Comparison of ENCODE assay signal across 15 mouse cellular contexts in the genomic region with DNA sequence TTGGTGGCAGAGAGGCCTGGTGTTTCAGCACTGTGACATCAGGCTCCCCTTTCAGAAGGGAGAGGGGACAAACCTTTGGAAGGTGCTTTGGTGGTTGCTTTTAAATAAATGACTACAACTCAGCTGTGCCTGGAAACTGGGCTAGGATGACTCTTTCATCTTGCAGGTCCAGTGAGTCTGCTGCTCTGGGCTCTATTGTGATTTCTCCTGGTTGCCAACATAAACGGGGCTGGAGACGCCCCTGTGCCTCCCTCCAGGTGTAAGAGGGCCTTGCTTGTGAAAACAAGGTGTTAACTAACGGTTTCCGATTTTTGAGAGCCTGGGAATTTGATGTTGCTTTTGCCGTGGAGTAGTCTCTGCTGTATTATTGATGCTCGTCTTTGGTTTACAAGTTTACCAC. TPM values are rescaled to one million over a fixed set of nuclear protein-coding genes. Genes with fewer than 3 reads are reported as not detected.
A peak's percentile ranks its signal among the peaks of the same experiment; 100 is the strongest.
DNase-seq lines count a peak whose midpoint lies in the region; ATAC-seq lines count a peak whose summit lies in the region.
"Had no signal": no experiment of that assay in that cellular context is flagged by ENCODE, and none has a peak within 500 bp of the region (broad histone marks: within the 10 kb centered on the region; RNA-seq: fewer than 3 reads in every experiment).

No protein-coding gene starts in this region.

- no peaks in the 10 kb centered on the region for H3K9me3 ChIP-seq in embryonic facial prominence, embryonic 12.5 days
- no peaks in the 10 kb centered on the region for H3K9me3 ChIP-seq in embryonic facial prominence, embryonic 10.5 days
- H3K9me3 ChIP-seq in embryonic facial prominence, embryonic 15.5 days (replicated peaks): no peaks in the 10 kb centered on the region
- no peaks in the 10 kb centered on the region for H3K9me3 ChIP-seq in hindbrain, embryonic 15.5 days
- no peaks in the 10 kb centered on the region for H3K9me3 ChIP-seq in midbrain, embryonic 16.5 days (replicated peaks; ENCODE audit: control insufficient read depth, low read length, poor library complexity, severe bottlenecking)
- H3K9me3 ChIP-seq: megakaryocyte, embryonic 14.5 days had no signal

- no peak for DNase-seq in embryonic facial prominence, embryonic 10.5 days (ENCODE audit: low spot score)
- no peak for DNase-seq in left cerebral cortex, adult 18-20 months (ENCODE audit: low spot score in 2 of 2)
- DNase-seq in gastrocnemius, postnatal 36 days: no peak
- no peak for DNase-seq in cerebellum, postnatal 10 days
- DNase-seq: adrenal gland, postnatal 14 days; heart, adult 18-20 months; heart, postnatal 4 days; lung, adult 18-20 months had no signal

- 0 out of 2 replicates have a peak overlapping the region, but pooled peaks have one; percentile 1 for H3K4me2 ChIP-seq in embryonic facial prominence, embryonic 12.5 days (replicated peaks)
- no peak overlapping the region for H3K4me2 ChIP-seq in embryonic facial prominence, embryonic 15.5 days (replicated peaks)
- H3K4me2 ChIP-seq in hindbrain, embryonic 15.5 days: peak overlapping the region; percentile 48
- peak overlapping the region; percentile 31 for H3K4me2 ChIP-seq in midbrain, embryonic 16.5 days (ENCODE audit: low read length)

- peaks cover 81% of the 10 kb centered on the region for H3K4me1 ChIP-seq in embryonic facial prominence, embryonic 12.5 days
- H3K4me1 ChIP-seq in embryonic facial prominence, embryonic 10.5 days: peaks cover 76% of the 10 kb centered on the region
- H3K4me1 ChIP-seq in embryonic facial prominence, embryonic 15.5 days: peaks cover 70% of the 10 kb centered on the region
- H3K4me1 ChIP-seq in hindbrain, embryonic 15.5 days (replicated peaks): peaks cover 87% of the 10 kb centered on the region
- H3K4me1 ChIP-seq in midbrain, embryonic 16.5 days (ENCODE audit: control insufficient read depth, insufficient read depth, low read length): peaks cover 76% of the 10 kb centered on the region

- no peak overlapping the region for H3K9ac ChIP-seq in embryonic facial prominence, embryonic 12.5 days
- no peak overlapping the region for H3K9ac ChIP-seq in embryonic facial prominence, embryonic 15.5 days
- H3K9ac ChIP-seq in hindbrain, embryonic 15.5 days: peak overlapping the region; percentile 30; the same call in 1 of the 2 replicates
- H3K9ac ChIP-seq in midbrain, embryonic 16.5 days (ENCODE audit: low read depth, low read length): 0 out of 2 replicates have a peak overlapping the region, but pooled peaks have one; percentile 18

- intact Hi-C loops in gastrocnemius, postnatal 36 days (cut with DNase I): no loop called here

- no peak for ATAC-seq in embryonic facial prominence, embryonic 12.5 days (ENCODE audit: insufficient number of reproducible peaks, insufficient read depth, low FRiP score, low TSS enrichment)
- ATAC-seq in embryonic facial prominence, embryonic 15.5 days (ENCODE audit: insufficient number of reproducible peaks, low FRiP score, low TSS enrichment, low read depth): no peak
- no peak for ATAC-seq in hindbrain, embryonic 15.5 days (ENCODE audit: low FRiP score, low read depth)
- no peak for ATAC-seq in midbrain, embryonic 16.5 days

- H3K36me3 ChIP-seq in embryonic facial prominence, embryonic 12.5 days: 0 out of 2 replicates have a peak, but pooled peaks cover under 1% of the 10 kb centered on the region
- H3K36me3 ChIP-seq in embryonic facial prominence, embryonic 10.5 days (replicated peaks): peaks cover 17% of the 10 kb centered on the region
- no peaks in the 10 kb centered on the region for H3K36me3 ChIP-seq in embryonic facial prominence, embryonic 15.5 days
- no peaks in the 10 kb centered on the region for H3K36me3 ChIP-seq in hindbrain, embryonic 15.5 days
- no peaks in the 10 kb centered on the region for H3K36me3 ChIP-seq in midbrain, embryonic 16.5 days (ENCODE audit: control insufficient read depth, insufficient read depth, low read length)

- no peak overlapping the region for H3K4me3 ChIP-seq in embryonic facial prominence, embryonic 12.5 days
- H3K4me3 ChIP-seq in embryonic facial prominence, embryonic 10.5 days: no peak overlapping the region
- no peak overlapping the region for H3K4me3 ChIP-seq in embryonic facial prominence, embryonic 15.5 days (replicated peaks)
- H3K4me3 ChIP-seq in hindbrain, embryonic 15.5 days: 0 out of 2 replicates have a peak overlapping the region, but pooled peaks have one; percentile 4
- H3K4me3 ChIP-seq in midbrain, embryonic 16.5 days (ENCODE audit: low read depth, low read length): no peak overlapping the region
- H3K4me3 ChIP-seq: megakaryocyte, embryonic 14.5 days had no signal

- H3K27ac ChIP-seq in embryonic facial prominence, embryonic 12.5 days: peak overlapping the region; percentile 66
- no peak overlapping the region for H3K27ac ChIP-seq in embryonic facial prominence, embryonic 10.5 days (replicated peaks)
- H3K27ac ChIP-seq in embryonic facial prominence, embryonic 15.5 days (replicated peaks): 0 out of 2 replicates have a peak overlapping the region, but pooled peaks have one; percentile 9
- peak overlapping the region; percentile 56 for H3K27ac ChIP-seq in hindbrain, embryonic 15.5 days (replicated peaks)
- H3K27ac ChIP-seq in midbrain, embryonic 16.5 days (ENCODE audit: low read length): peak overlapping the region; percentile 64
- H3K27ac ChIP-seq: kidney, postnatal 0 days had no signal

- no peaks in the 10 kb centered on the region for H3K27me3 ChIP-seq in embryonic facial prominence, embryonic 12.5 days
- H3K27me3 ChIP-seq in embryonic facial prominence, embryonic 10.5 days (replicated peaks; ENCODE audit: low read depth, poor library complexity, severe bottlenecking): no peaks in the 10 kb centered on the region
- H3K27me3 ChIP-seq in embryonic facial prominence, embryonic 15.5 days: no peaks in the 10 kb centered on the region
- H3K27me3 ChIP-seq in hindbrain, embryonic 15.5 days: no peaks in the 10 kb centered on the region
- no peaks in the 10 kb centered on the region for H3K27me3 ChIP-seq in midbrain, embryonic 16.5 days (ENCODE audit: control insufficient read depth, insufficient read depth, low read depth, low read length)
- H3K27me3 ChIP-seq: megakaryocyte, embryonic 14.5 days had no signal

- WGBS in embryonic facial prominence, embryonic 12.5 days: 31% methylated on average over 6 of the region's 6 CpGs
- 50% methylated on average over 6 of the region's 6 CpGs for WGBS in embryonic facial prominence, embryonic 10.5 days
- WGBS in embryonic facial prominence, embryonic 15.5 days: 31% methylated on average over 6 of the region's 6 CpGs
- 41% methylated on average over 6 of the region's 6 CpGs for WGBS in hindbrain, embryonic 15.5 days
- WGBS in midbrain, embryonic 16.5 days: 37% methylated on average over 6 of the region's 6 CpGs

RNA-seq across cellular contexts. Expression of a gene that starts 18.6 kb away (rescaled TPM):
- 80.5 and 86.3 TPM in 2 replicates for polyA plus RNA-seq in embryonic facial prominence, embryonic 12.5 days (2016; fragmentation: Nextera tagmentation; extraction: Ambion mirVana)
- polyA plus RNA-seq in embryonic facial prominence, embryonic 10.5 days (2016; fragmentation: Nextera tagmentation; extraction: Ambion mirVana): 47.0 and 62.4 TPM in 2 replicates
- 41.7 and 43.0 TPM in 2 replicates for polyA plus RNA-seq in embryonic facial prominence, embryonic 15.5 days (2015; fragmentation: Nextera tagmentation; extraction: Ambion mirVana)
- 93.1 and 116 TPM in 2 replicates for polyA plus RNA-seq in hindbrain, embryonic 15.5 days (2015; fragmentation: Nextera tagmentation; extraction: Ambion mirVana)
- 99.8 and 107 TPM in 2 replicates for polyA plus RNA-seq in midbrain, embryonic 16.5 days (2015; fragmentation: Nextera tagmentation; extraction: Ambion mirVana)
- total RNA-seq in left cerebral cortex, adult 18-20 months (2021): 10 to 100 TPM; 87.2 to 93.6 TPM
- total RNA-seq in gastrocnemius, postnatal 36 days (2021): under 1 TPM; 0.05 to 0.07 TPM

RNA-seq across cellular contexts. Expression of a gene that starts 21.6 kb away (rescaled TPM):
- polyA plus RNA-seq in embryonic facial prominence, embryonic 12.5 days (2016; fragmentation: Nextera tagmentation; extraction: Ambion mirVana): not detected in 2 replicates
- polyA plus RNA-seq in embryonic facial prominence, embryonic 10.5 days (2016; fragmentation: Nextera tagmentation; extraction: Ambion mirVana): not detected in 2 replicates
- not detected in 2 replicates for polyA plus RNA-seq in embryonic facial prominence, embryonic 15.5 days (2015; fragmentation: Nextera tagmentation; extraction: Ambion mirVana)
- polyA plus RNA-seq in hindbrain, embryonic 15.5 days (2015; fragmentation: Nextera tagmentation; extraction: Ambion mirVana): not detected in 2 replicates
- not detected in 2 replicates for polyA plus RNA-seq in midbrain, embryonic 16.5 days (2015; fragmentation: Nextera tagmentation; extraction: Ambion mirVana)
- total RNA-seq in left cerebral cortex, adult 18-20 months (2021): 1 to 10 TPM; 1.1 to 1.4 TPM
- total RNA-seq in gastrocnemius, postnatal 36 days (2021): not detected
- total RNA-seq: adrenal gland, postnatal 14 days; heart, adult 18-20 months; heart, postnatal 4 days had no signal
- polyA plus RNA-seq: kidney, postnatal 0 days; testis, adult 2 months had no signal

Comparison
In these comparisons a context has a peak if more than half of its experiments do, and no peak if none do; other contexts are left out.
1. H3K9ac ChIP-seq: peak in hindbrain, embryonic 15.5 days (single experiment) and midbrain, embryonic 16.5 days (single experiment); none in embryonic facial prominence, embryonic 12.5 days (single experiment) and embryonic facial prominence, embryonic 15.5 days (single experiment).